Mouse (Mus musculus): Measurements from ENCODE around the gene Ttc28. TPM values are rescaled to one million over a fixed set of nuclear protein-coding genes. Genes with fewer than 3 reads are reported as not detected.
A peak's percentile ranks its signal among the peaks of the same experiment; 100 is the strongest.

The Ttc28 gene
- total and polyA plus RNA-seq, 3 experiments = 0.21 to 0.89 (median 0.28) TPM

- no peak for DNase-seq (ENCODE audit: extremely low read depth)
- Histone ChIP-seq H3K4me2 (ENCODE audit: insufficient read depth, low read depth, poor library complexity, severe bottlenecking) (peak overlapping the region; percentile 76), H3K9ac (ENCODE audit: insufficient read depth, low read depth) (peak overlapping the region; percentile 91), H3K27me3 (replicated peaks) (no peaks in the 10 kb centered on the region), H3K27ac (ENCODE audit: insufficient read depth, low read depth) (no peak overlapping the region; the same call in 1 of the 2 replicates), H3K4me3 (replicated peaks in 1 of 3; ENCODE audit: low read depth in 2 of 3, low read length in 2 of 3, poor library complexity in 1 of 3) (peak overlapping the region; percentile 68 to 100 (median 69)), H3K9me3 (replicated peaks; ENCODE audit: low read length) (no peaks in the 10 kb centered on the region), H3K79me2 (replicated peaks; ENCODE audit: control insufficient read depth, extremely low read depth, insufficient read depth, poor library complexity, severe bottlenecking) (peaks cover 43% of the 10 kb centered on the region), H3K36me3 (replicated peaks in 1 of 2; ENCODE audit: control insufficient read depth in 1 of 2, insufficient read depth in 1 of 2, low read length in 1 of 2) (peaks cover 0 to 19% of the 10 kb centered on the region in 2 experiments), H3K4me1 (ENCODE audit: control insufficient read depth in 1 of 2, insufficient read depth in 2 of 2) (peaks cover 0 to 24% of the 10 kb centered on the region in 2 experiments; a peak in 2 of 4 replicates)
- dilution Hi-C loops (cut with MboI; ENCODE audit: extremely low pct_ligation_motif_present, extremely low pct_unique_long_range_greater_than_20kb, low sequenced_read_pairs) (no loop called here), in situ Hi-C loops (cut with MboI; ENCODE audit: low pct_ligation_motif_present, low pct_unique_long_range_greater_than_20kb, low sequenced_read_pairs) (no loop called here)
- TF ChIP-seq TBP (conservative IDR thresholded peaks at IDR 0.05; ENCODE audit: low read depth, low read length) = no peak
- 0 out of 2 replicates have a peak, but pooled peaks have one; percentile 14 for TF ChIP-seq MXI1 (IDR thresholded peaks at IDR 0.05; ENCODE audit: low read depth, low read length)
- TF ChIP-seq CHD1 (IDR thresholded peaks at IDR 0.05; ENCODE audit: low read depth, low read length) = peak; percentile 51; the same call in 1 of the 2 replicates
- TF ChIP-seq ZKSCAN1 (IDR thresholded peaks at IDR 0.05; ENCODE audit: borderline replicate concordance, low read depth, low read length) = no peak
Observed at GRCm38 (mm10) chr5:111329782-111330416, 450.3 kb downstream of the Ttc28 start.

DNA sequence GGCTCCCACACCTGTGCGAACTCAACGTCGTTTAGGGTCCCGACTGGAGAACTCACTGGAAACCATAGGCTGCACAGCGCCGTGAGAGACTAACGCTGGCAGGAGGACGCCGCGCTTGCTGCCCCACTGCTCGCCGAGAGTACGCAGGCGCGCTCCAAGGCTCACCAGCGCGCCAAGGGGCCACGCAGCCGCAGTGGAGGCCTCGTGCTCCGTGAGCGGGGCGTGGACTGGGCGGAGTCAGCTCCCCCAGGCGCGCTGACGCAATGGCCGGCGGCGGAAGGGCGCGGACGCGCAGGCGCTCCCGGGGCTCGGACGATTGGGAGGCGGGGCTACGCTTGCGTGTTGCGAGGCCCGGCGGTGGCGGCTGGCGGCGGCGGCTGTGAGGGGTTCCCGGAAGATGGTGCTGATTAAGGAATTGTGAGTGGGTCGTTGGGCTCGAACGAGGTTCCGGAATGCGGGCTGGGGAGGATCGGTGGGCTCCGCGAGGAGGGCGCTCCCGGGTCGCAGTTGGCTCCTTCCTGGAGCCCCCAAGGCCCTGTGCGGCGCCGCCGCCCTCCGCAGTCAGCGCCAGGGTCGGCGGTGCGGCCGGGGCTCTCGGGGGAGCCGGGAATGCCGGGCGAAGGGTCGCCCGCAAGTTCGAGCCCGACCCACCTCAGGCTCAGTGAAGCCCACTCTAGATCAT, 451.0 kb downstream of the Ttc28 start, which contains the start of gene Pitpnb:
Gene Pitpnb (plus strand): TSS at position 347 of the 682 bp plus-strand sequence.
- peak; percentile 95 for DNase-seq (ENCODE audit: extremely low read depth)
- H3K4me2 ChIP-seq (ENCODE audit: insufficient read depth, low read depth, poor library complexity, severe bottlenecking) = peak within 1 kb of the TSS; percentile 90
- TF ChIP-seq MAFK (IDR thresholded peaks at IDR 0.05; ENCODE audit: insufficient replicate concordance, low read length) (no peak), EP300 (IDR thresholded peaks at IDR 0.05; ENCODE audit: low read length) (no peak), USF1 (IDR thresholded peaks at IDR 0.05; ENCODE audit: low read depth, low read length) (no peak), TCF12 (IDR thresholded peaks at IDR 0.05; ENCODE audit: low read depth, low read length) (peak; percentile 76), ZMIZ1 (IDR thresholded peaks at IDR 0.05; ENCODE audit: low read depth, low read length) (peak; percentile 56; the same call in 1 of the 2 replicates), POLR2A (IDR thresholded peaks at IDR 0.05; ENCODE audit: low read depth, low read length) (peak; percentile 99), USF2 (conservative IDR thresholded peaks at IDR 0.05; ENCODE audit: low read depth, low read length) (no peak), SIN3A (IDR thresholded peaks at IDR 0.05; ENCODE audit: low read length) (peak; percentile 74; the same call in 1 of the 2 replicates), POLR2AphosphoS2 (IDR thresholded peaks at IDR 0.05; ENCODE audit: low read depth, low read length) (peak; percentile 72; the same call in 1 of the 2 replicates), HCFC1 (IDR thresholded peaks at IDR 0.05; ENCODE audit: low read depth, low read length) (peak; percentile 71), MYC (IDR thresholded peaks at IDR 0.05; ENCODE audit: low read depth, low read length) (peak; percentile 11; the same call in 1 of the 2 replicates), KAT2A (IDR thresholded peaks at IDR 0.05; ENCODE audit: insufficient replicate concordance, low read length) (0 out of 2 replicates have a peak, but pooled peaks have one; percentile 50), MAX (IDR thresholded peaks at IDR 0.05; ENCODE audit: low read length) (peak; percentile 27; the same call in 1 of the 2 replicates), IRF4 (IDR thresholded peaks at IDR 0.05; ENCODE audit: low read depth, low read length) (no peak), MXI1 (IDR thresholded peaks at IDR 0.05; ENCODE audit: low read depth, low read length) (peak; percentile 33; the same call in 1 of the 2 replicates), NRF1 (IDR thresholded peaks at IDR 0.05; ENCODE audit: low read depth, low read length) (peak; percentile 96), E2F4 (IDR thresholded peaks at IDR 0.05; ENCODE audit: insufficient replicate concordance, low read depth, low read length) (peak; percentile 48; the same call in 1 of the 2 replicates), ELF1 (IDR thresholded peaks at IDR 0.05; ENCODE audit: low read depth, low read length) (peak; percentile 86), TBP (conservative IDR thresholded peaks at IDR 0.05; ENCODE audit: low read depth, low read length) (0 out of 2 replicates have a peak, but pooled peaks have one; percentile 52), NELFE (IDR thresholded peaks at IDR 0.05; ENCODE audit: low read depth, low read length) (peak; percentile 93), JUND (conservative IDR thresholded peaks at IDR 0.05; ENCODE audit: low read depth, low read length) (no peak)
- H3K27ac ChIP-seq (ENCODE audit: insufficient read depth, low read depth) = no peak within 1 kb of the TSS; the same call in 1 of the 2 replicates
- in situ Hi-C loops (cut with MboI; ENCODE audit: low pct_ligation_motif_present, low pct_unique_long_range_greater_than_20kb, low sequenced_read_pairs) (no loop called here), dilution Hi-C loops (cut with MboI; ENCODE audit: extremely low pct_ligation_motif_present, extremely low pct_unique_long_range_greater_than_20kb, low sequenced_read_pairs) (no loop called here)
- peaks cover 46% of the 10 kb centered on the region for H3K79me2 ChIP-seq (replicated peaks; ENCODE audit: control insufficient read depth, extremely low read depth, insufficient read depth, poor library complexity, severe bottlenecking)
- H3K4me3 ChIP-seq (replicated peaks in 1 of 3; ENCODE audit: low read depth in 2 of 3, low read length in 2 of 3, poor library complexity in 1 of 3) = peak within 1 kb of the TSS; percentile 83 to 100 (median 91)
- peaks cover 0 to 25% of the 10 kb centered on the region in 2 experiments for H3K36me3 ChIP-seq (replicated peaks in 1 of 2; ENCODE audit: control insufficient read depth in 1 of 2, insufficient read depth in 1 of 2, low read length in 1 of 2)
- H3K27me3 ChIP-seq (replicated peaks) = no peaks in the 10 kb centered on the region
- peaks cover 0 to 24% of the 10 kb centered on the region in 2 experiments; a peak in 2 of 4 replicates for H3K4me1 ChIP-seq (ENCODE audit: control insufficient read depth in 1 of 2, insufficient read depth in 2 of 2)
- H3K9me3 ChIP-seq (replicated peaks; ENCODE audit: low read length) = no peaks in the 10 kb centered on the region
- H3K9ac ChIP-seq (ENCODE audit: insufficient read depth, low read depth) = peak within 1 kb of the TSS; percentile 97

Measured in CH12.LX (cell line).